Mouse (Mus musculus): Measurements from ENCODE around the gene Jam3.
"Not testable (repeated sequence)": the region's sequence is repeated elsewhere in the genome, so short reads cannot be mapped to it uniquely, and the experiment has no call there.

The Jam3 gene

DNA sequence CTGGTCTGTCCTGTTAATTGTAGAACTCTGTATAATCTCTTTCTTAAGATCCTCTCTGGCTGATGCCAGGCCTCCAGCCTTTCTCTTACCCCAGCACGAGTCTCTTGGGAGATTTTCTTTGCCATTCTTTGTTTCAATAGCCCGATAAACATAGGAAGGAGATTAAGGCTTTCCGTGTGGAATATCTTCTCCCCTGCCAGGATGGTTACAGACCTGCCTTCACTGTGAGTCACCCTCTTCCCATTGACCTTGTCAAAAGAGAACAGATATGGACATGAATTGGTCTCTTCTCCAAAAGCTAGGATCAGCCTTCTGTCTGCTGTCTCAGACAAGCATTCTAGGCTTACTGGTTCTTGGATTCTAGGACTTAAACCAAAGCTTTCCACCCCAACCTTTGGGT lies 15.5 kb upstream of the Jam3 start:
- no peak for DNase-seq (ENCODE audit: low spot score)

DNA sequence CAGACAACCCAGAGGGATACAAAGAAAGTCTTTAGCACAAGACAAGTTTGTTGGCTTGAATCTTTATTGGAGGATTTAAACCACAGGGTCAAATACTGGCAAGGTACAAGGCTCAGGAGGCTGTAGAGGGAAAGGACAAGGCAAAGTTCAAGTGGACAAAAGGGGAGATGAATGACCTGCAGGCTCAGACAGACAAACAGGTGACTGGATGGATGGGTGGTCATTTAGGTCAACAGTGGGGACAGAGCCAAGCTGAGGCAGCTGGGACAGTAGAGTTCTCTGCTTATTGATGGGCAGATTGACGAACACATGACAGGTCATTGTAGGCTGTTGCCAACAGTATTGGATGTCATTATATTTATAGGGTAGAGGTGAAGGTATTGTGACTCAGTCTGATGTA lies 11.8 kb upstream of the Jam3 start:
- no peak for DNase-seq (ENCODE audit: low spot score)

DNA sequence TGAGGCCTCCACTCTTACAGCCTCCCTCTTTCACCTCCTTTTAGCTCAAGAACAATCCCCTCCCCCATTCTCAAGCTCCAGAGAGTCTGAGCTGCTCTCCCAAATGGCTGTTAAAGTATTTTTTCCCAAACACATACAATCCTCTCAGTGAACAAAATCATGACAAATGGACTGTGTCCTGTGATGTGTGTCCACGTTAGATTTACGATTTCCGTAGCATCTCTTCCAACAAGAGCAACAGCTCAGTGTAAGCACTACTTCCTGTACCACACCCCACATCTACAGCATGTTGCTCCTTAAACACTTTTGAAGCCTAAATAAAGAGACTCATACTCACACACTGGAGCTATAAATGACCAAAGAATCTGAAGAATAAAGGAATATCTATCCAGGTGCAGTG lies 10.4 kb upstream of the Jam3 start:
- no peak for DNase-seq (ENCODE audit: low spot score)

DNA sequence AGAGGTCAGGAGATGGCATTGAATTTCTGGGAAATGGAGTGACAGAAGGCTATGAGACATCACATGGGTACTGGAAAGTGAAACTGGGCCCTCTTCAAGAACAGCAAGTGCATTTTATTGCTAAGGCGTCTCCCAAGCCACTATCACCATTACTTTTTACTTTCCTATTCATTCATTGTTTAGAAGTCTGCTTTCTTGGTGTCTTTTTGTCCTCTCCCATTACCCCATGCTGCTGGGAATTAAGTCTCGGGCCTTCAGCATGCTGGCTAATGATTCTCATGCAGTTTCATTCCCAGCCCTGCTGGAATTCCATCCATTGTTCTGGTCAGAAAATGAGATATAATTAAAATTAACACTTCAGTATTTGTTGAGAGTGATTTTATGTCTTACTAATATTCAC lies 9.7 kb upstream of the Jam3 start:
- DNase-seq (ENCODE audit: low spot score), result no peak

DNA sequence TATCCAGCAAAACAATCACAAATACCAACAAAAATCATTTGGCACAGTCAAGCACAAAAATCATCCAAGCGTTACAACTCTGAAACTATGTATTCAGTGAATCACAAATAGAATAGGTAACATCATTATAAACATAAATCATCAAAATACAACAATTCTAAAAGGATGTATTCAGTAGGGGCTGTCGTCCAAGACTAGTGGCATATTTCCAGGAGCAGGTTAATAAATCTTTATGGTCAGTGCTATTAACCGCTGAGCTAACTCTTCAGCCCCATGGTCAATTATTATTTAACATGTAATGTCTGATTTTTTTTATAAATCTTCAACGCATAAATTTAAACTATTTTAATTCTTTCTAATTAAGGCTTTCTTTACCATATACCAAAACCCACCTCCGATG lies 8.4 kb upstream of the Jam3 start:
- not testable (repeated sequence) for DNase-seq (ENCODE audit: low spot score)

DNA sequence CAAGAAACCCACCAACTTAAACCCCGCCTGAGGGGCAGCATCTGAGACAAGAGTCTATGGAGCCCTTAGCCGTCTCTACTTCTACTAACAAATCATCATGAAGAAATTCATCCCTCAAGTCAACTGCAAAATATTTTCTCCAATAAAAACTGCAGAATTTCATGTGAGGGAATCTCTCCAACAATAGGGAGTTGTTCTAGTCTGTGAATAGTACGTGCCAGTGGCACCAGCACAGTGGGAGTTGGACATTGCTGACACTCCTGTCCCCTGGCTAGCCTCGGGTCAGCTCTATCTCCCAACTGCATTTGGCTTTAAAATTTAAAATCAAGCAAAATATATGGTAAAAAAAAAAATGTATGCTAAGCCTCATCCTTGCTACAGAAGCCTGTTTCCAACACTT lies 1.4 kb downstream of the Jam3 start:
- no peak for DNase-seq (ENCODE audit: low spot score)

DNA sequence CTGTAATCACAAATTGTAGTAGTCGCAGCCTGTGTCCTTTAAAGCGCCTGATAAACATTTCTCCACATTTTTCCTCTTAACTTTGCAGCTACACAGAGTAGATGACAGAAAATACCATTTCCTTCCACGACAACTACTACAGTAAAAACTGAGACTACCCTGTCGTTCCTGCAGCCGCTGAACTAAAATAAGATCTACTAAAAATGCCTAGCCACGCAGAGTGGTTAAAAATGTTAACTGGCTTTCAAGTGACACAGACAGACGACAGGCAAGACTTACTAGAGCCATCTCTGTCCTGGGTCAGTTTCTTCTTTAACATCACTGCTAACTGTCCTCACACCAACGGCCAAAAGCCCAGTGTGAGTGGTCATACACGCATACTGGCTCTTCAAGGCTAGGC lies 5.4 kb downstream of the Jam3 start:
- DNase-seq (ENCODE audit: low spot score), result no peak

DNA sequence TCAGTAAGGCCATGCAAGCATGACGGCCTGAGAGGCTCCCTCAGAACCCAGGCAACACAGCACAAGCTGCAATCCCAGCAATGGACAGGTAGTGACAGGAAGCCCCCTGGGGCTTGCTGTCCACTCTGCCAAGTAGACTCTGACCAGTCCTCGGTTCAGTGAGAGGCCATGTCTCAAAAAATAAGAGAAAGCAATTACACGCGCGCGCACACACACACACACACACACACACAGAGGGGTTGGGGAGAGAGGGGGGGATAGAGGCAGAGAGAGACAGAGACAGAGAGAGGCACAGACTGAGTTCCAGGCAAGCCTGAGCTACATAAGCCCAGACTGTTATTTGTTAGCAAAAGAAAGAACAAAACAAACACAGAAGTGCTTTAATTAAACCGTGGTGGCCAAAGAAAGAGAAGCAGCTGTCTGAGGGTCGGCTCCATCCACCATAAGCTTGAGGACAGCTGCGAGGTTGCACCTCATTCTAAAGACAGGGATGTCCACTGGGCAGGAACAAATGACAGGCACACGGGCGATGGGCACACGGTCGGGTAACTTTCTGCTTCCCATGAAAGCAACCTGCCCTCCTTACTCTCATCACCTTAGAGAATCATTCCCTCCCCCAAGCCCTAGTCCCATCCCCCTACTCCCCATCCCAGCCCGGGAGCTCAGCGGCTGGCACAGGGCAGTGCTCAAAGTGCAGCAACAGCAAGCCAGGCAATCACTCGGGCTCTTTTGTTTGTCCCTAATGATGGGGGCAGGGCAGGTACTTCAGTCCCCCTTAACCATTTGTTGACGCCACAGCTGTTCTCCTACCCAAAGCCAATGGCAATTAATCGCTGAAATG lies 6.4 kb downstream of the Jam3 start:
- no peak for DNase-seq (ENCODE audit: low spot score)

DNA sequence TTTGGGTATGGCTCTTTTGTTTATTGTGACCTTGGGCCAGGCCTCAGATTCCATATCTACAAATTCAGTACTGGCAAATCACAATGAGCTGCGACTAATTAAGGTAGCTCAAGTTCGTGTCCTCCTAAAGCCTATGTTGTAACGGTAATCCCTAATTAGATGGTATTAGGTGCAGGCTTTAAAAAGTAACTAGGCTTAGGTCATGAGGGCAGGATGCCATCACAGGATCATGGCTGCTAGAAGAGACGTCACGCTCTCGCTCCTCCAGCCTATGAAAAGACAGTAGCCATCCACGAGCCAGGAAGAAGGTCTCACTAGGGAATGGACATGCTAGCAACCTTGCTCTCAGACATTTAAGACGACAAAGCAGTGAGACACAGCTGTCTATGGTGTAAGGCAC lies 7.3 kb downstream of the Jam3 start:
- no peak for DNase-seq (ENCODE audit: low spot score)

DNA sequence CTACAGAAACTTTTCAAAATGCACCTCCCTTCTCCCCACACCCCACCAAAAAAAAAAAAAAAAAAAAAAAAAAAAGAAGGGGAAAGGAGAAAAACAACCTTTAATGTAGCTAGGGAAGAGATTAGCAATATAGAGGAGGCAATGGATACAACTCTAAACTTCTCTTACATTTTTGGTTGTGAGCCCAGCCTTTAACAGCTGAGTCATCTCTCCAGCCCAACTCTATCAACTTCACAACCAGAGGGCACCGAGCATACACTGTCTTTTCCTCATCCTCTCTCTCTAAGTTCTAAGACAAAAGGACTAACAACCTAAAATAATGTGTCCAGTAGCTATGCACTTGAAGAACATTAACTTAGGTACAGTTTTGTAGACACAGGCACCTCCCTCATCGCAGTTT lies 8.4 kb downstream of the Jam3 start:
- no peak for DNase-seq (ENCODE audit: low spot score)

DNA sequence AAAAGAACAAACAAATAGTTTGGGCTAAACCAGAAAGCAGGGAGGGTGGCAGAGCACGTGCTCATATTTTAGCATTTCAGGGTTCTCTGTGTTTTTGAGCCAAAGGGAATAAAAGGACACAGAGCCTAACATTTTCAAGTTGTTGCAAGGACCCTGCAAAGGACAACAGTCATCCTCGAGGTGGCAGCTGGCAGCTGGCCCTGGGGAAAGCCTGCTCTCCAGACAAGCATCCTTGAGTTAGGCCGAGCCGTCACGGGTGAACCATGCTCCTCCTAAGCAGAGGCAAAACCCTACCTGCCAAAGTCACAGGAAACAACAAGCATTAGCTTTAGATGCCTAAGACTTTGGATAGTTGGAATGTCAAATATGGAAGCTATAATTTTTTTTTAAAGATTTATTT lies 10.2 kb downstream of the Jam3 start:
- no peak for DNase-seq (ENCODE audit: low spot score)

DNA sequence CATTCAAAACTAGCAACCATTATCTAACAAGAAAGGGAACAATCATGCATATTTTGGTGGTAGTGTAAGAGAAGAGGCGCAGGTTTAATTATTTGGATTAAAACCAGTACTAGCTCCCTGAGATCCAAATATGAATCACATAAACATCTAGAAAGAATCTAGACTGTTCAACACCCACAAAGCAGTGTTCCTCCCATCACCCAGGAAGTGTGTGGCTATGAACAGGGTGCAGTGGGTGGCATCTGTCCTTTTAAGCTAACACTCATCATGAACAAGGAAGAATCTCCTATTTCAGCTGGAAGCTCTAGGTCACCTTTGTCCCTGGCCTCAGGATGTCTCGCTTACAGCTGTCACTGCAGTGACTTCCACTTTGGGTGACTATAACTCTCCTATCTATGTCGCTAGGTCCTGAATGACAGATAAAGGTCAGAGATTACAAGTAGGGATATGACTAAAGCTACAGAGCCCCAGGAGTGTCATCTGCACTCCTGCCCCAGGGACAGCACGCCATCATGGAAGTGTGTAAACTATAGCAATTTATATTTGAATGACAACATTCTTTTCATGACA lies 10.9 kb downstream of the Jam3 start:
- no peak for DNase-seq (ENCODE audit: low spot score)

DNA sequence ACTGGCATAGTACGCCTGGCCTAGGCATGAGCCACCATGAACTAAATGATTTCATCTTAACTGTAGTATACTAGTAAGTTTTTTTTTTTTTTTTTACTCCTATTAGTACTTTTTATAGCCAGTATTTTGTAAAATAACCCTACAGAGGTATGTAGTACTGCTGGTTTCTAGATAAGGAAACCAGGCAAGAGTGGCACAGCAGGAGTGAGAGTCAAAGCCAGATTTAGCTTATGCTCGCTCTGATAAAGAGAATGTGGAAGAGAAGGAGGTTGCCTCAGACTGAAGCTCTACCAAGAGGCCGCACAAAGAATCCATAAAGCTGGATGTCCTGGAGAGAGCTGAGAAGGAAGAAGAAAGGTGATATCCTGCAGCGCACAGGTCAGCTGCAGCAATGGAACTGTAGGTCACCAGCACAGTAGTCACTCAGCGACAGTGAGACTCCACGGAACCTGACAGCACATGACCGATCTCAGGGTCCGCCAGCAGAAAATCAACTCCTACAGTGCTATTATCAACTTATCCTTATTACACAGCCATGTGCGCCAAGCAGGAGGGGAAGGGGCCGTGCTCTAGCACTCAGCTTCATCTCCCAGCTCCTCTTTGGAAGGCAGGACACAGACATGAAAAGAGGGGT lies 14.7 kb downstream of the Jam3 start:
- DNase-seq (ENCODE audit: low spot score), result no peak

DNA sequence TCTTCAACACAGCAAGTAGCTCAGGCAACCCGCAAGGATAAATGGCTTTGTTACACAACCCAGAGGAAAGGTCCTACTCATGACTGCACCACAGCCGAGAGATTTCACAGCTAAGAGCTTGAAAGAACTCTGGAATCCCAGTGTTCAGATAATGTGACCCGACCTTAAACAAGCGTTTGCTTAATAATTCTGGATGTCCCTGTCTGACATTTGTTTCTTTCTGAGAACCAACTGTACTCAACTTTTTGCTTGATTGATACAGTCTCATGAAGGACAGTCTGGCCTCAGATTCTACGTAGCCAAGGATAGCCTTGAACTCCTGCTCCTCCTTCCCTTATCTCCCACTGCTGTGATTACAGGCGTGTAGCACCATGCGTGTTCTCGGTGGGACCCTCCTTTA lies 18.6 kb downstream of the Jam3 start:
- DNase-seq (ENCODE audit: low spot score), result no peak

DNA sequence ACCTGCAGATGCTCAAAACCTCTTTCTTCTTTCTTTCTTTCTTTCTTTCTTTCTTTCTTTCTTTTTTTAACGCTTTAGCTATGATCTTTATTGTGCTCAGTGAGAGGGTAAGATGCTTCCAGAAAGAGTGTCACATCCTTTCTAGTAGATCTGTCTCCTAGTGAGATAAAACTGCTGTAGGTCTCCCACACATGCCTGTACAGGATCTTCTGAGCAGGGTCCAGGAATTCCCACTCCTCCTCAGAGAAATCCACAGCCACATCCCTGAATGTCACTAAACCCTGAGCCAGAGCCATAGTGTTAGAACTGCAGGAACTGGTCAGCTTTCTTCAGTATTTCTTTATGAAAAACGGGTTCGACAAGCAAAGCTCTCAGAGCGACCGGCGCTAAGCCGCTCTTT lies 19.8 kb downstream of the Jam3 start:
- DNase-seq (ENCODE audit: low spot score), result no peak

DNA sequence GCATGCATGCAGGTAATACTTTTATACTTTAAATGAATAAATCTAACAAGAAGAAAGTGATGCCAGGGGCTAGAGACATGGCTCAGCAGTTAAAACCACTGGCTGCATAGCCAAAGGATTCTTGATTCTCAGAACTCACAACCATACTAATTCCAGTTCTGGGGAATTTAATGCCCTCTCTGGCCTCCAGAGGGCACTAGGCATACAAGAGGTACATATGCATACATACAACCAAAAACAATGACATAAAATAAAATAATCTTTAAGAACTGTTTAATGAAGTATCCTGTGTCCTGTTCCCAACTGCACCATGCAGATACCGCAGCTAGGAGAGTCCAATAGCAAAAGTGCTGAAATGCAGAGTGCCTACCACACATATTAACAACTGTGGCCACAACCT lies 20.8 kb downstream of the Jam3 start:
- DNase-seq (ENCODE audit: low spot score), result peak; percentile 47

DNA sequence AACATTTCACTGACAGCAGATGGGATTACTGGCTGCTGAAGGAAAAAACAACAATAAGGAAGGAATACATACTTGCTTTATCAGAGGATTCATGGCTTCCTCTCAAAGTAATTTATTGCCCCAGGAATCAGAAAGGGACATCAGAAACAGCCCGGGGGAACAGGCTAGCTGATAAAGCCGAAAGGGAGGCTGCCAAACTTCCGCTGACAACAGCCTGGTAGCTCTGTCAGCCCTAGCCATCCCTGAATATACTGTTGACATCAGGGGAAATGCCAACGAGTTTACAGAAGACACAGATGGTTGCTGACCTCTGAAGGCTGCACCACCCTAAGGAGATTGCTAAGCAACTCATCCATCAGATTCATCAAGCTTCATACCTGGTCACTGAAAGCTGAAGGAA lies 26.6 kb downstream of the Jam3 start:
- DNase-seq (ENCODE audit: low spot score), result no peak

DNA sequence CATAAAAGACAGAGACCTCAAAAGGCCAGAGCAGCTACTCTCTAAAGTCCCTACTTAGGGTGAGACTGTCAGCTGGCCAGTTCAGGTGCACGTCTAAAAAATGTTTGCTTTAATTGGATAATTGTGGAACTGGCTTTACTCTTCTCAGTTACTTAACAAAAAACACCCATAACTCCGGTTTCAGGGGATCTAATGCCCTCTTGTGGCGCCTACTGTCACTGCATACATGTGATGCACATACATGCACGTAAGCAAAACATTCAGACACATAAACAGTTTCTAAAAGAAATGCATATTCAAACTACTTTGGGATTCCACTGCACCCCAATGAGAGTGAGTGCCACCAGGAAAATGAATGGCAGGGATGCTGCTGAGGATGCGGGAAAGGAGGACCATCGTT lies 28.7 kb downstream of the Jam3 start:
- no peak for DNase-seq (ENCODE audit: low spot score)

DNA sequence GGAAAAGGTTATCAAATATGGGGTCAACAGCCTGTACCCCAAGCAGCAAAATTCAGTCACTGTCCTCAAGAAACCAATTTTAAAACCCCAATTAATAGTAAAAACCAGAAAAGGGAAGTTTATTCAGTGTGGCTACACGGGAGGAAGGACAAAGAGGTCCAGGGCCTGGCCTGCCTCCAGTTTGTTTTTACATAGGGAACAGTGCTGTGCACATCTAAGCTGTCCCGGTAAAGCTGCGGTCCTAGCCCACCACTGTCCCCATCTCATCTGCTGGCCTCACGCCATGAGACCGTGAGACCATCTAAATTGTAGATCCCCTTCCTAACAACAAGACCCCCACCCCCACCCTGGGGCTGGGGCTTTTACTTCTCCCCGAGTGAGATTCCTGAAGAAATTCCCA lies 29.8 kb downstream of the Jam3 start:
- DNase-seq (ENCODE audit: low spot score), result no peak

DNA sequence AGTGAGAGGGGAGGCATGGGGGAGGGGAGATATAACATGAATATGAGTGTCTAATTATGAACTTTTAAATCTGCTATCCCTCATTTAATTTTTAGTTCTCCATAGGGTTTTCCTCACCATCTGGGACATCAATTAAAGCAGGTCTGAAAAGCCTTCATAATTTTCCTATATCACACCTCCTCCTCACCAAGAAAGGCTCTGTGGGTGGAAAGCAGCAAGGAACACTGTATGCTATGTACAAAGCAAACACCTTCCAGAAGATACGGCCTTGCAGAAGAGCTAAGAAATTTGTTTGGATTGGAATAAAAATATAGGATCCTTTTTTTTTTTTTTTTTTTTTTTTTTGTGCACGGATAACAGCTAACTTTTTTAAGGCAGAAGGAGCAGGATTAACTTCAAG lies 31.3 kb downstream of the Jam3 start:
- DNase-seq (ENCODE audit: low spot score), result no peak

DNA sequence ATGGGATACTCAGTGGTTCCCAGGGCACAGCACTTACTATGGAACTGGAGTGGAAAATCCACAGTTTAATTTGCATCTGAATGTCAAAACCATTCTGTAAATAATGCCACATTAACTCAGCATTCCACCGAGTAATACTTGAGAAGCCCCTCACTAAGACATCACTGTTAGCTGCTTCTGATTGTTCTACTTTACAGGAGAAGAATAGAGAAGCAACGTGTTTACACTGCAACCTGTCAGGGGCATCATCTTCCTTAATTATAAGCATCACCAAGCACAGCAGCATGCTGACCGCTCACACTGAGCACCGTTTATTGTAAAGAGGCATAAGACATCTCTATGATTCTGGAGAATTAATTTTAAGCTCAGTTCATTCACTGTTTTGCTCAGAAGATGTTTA lies 32.3 kb downstream of the Jam3 start:
- DNase-seq (ENCODE audit: low spot score), result no peak

DNA sequence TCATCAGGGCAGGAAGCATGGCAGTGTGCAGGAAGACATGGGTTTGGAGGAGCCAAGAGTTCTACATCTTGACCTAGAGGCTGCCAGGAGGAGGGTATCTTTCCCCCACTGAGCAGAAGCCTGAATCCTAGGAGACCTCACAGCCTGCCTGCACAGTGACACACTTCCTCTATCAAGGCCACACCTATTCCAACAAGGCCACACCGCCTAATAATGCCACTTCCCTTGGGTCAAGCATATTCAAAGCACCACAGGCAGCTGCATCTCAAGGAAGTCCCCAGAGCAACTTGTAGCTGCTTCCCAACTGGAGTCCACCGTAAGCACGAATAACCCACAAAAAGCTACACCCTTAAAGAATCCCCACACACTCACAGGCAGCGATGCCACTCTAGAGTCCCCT lies 33.1 kb downstream of the Jam3 start:
- no peak for DNase-seq (ENCODE audit: low spot score)

DNA sequence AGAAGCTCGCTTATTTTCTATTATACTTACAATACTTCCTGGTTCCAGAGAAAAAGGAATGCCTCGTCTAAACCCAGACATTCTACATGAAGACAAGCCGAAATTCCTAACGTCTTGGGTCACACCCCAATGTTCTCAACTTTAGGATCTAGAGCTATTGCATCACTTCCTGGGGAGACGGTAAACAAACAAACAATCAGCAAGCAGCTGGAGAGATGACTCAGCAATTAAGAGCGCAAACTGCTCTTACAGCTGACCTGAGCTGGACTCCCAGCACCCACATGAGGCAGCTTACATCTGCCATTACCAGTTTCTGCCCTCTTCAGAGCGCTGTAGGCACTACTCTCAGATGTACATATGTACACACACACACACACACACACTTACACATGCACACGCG lies 34.0 kb downstream of the Jam3 start:
- DNase-seq (ENCODE audit: low spot score), result no peak

DNA sequence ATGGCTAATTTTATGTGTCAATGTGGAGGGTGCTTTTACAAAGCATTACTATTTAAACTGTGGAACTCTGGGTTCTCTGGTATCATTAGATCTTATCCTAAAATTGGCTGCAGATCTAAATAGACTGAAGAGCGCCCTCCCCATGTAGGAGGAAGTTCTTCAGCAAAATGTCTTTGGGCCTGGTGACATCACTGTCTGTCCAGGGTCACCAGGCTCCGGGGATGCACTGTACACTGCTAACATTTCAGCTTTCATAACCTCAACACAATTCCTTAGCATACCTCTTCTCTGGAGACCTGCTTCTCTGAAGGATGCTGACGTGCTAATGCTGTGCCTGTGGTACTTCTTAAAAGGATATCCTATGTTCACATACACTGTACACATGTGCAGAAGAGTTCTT lies 43.5 kb downstream of the Jam3 start:
- no peak for DNase-seq (ENCODE audit: low spot score)
